Mouse (Mus musculus) erythroblast, embryonic 14.5 days (primary cell): Measurements from ENCODE around the gene Secisbp2.

ENCODE experiments used
- GATA1 ChIP-seq: IDR thresholded peaks from 2 replicates; pipeline ENCODE4 v1.6.1; 2012; ENCODE audit warnings: low read length, inconsistent platforms, mixed read lengths
- TAL1 ChIP-seq: IDR thresholded peaks from 3 replicates; pipeline ENCODE4 v1.6.1; 2012; ENCODE audit warnings: low read length, inconsistent platforms, mixed read lengths

- TF ChIP-seq GATA1 (no peak), TAL1 (no peak)
Measured at GRCm38 (mm10) chr13:51719256-51719655, 67.8 kb downstream of the Secisbp2 start.
